Mouse (Mus musculus): Measurements from ENCODE around the gene Alkbh6. TPM values are rescaled to one million over a fixed set of nuclear protein-coding genes. Genes with fewer than 3 reads are reported as not detected.
A peak's percentile ranks its signal among the peaks of the same experiment; 100 is the strongest.

Gene Alkbh6
- total RNA-seq, 1 experiment from 2014 or later, result 51.4 TPM

DNA sequence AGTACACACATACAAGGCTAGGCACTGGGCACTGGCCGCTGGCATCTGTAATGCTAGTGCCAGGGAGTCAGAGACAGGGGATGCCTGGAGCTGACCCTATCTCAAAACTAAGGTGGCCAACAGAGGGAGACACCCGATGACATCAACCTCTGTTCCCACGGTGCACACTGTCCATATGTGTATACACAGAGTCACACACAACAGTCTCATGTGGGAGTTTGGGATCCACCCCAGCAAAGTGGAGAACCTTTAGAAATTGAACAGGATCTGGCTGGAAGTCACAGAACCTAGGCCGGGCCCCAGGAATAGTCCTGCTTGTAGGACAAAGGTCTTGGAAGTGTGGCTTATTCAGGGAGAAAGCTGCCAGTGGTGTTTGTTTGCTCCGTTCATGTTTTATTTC lies 14.2 kb upstream of the Alkbh6 start:
- no peak for DNase-seq

GRCm38 (mm10) chr7:30295103-30295502 lies 13.4 kb upstream of the Alkbh6 start:
- peak; percentile 89 for DNase-seq

- no peak for DNase-seq
These were observed 11.7 kb upstream of the Alkbh6 start for GRCm38 (mm10) chr7:30296816-30297215.

DNA sequence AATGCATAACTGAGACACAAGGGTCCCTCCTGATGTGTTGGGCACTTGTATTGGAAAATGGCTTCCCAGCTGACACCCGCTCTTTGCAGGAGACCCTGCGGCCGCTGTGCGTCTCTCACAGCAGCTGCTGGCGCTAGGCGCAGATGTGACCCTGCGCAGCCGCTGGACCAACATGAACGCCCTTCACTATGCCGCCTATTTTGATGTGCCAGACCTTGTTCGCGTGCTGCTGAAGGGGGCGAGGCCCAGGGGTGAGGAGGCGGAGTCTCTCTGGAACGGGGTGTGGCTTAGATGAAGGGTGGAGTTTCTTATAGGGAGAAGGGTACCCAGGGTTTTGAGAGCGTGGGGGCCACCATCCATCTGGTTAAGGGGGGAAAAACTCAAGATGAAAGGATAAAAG lies 11.3 kb upstream of the Alkbh6 start:
- no peak for DNase-seq

DNA sequence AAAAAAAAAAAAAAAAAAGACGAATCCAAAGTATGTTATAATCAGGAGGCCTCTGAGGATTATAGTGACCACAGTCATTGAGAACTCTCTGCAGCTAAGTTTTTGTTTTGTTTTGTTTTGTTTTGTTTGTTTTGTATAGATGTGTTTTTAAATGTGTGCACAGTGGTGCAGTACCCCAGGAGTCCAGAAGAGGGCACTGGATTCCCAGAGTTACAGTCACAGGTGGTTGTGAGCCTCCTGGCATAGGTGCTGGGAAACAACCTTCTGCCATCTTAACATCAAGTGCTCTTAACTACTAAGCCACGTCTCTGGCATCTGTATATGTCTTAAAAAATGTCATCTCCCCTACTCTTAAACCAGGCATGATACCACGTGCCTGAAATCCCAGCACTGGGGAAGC lies 7.6 kb upstream of the Alkbh6 start:
- no peak for DNase-seq

DNA sequence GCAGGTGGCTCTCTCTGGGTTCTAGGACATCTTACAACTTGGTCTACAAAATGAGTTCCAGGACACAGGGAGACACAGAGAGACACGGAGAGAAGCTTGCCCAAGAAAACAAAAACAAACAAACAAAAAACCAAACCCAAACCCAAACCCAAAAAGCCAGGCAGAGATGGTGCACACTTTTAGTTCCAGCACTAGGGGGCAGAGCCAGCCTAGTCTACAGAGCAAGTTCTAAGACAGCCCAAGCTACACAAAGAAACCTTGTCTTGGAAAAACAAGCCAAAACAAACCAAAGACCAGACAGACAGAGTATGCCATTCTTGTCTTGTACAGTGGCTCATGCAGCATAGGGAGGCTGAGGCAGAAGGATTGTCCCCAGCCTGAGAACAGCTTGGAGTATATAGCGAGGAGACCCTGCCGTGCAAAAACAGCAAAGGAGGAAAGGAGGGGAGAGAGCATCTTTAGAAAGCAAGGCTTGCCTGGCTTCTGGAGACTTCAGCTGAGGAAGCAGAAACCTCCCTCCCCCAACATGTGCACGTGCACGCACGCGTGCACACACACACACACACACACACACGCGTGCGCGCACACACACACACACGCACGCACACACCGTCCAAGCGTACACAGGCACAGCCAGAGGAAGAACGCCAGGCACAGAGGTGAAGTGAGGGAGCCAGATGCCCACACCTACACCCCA lies 2.3 kb upstream of the Alkbh6 start:
- DNase-seq, result no peak

DNA sequence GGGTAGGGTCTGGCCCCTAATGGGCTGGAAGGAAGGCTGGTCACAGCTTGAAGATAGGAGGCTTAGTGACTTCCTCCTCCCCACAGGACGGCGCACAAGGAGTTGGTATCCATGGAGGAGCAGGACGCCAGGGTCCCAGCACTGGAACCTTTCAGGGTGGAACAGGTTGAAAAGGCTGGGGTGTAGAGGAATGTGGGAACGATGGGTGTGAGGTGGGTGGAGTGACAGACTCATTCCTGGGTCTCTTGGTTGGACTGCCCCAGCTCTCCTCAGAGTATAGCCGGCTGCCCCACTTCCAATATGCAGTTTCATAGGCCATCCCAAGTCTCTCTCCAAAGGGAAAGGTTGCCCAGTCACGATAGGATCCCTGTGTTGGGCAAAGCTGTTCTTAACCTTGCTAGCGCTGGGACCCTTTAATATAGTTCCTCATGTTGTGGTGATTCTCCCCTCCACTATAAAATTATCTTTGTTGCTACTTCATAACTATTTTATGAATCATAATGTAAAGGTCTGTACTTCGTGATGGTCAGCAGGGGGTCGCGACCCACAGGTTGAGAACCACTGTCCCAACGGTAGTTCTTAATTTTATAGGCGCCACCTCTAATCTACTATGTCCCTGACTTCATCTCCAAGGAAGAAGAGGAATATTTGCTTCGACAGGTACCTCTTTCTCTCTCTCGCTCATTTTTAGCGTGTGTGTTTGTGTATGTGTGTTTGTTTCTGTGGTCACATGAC lies 1.0 kb downstream of the Alkbh6 start:
- no peak for DNase-seq

DNA sequence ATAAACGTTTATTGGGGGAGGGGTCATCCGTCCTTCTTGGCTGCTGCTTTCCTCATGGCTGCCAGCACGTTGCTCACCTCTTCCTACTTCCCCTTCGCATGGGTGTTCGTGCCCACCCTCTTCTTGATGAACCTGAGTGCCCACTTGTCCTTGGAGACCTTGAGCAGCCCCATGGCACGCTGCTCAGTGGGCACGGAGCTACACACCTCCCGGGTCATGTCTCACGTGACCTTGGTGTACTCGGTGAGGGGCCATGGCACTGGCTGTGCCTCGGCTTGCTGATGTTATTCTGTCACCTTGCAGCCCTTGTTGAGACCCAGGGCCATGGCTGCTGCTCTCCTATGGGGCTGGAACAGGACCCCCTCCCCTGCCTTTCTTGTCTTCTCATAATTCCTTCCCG lies 1.6 kb downstream of the Alkbh6 start:
- DNase-seq, result no peak

GRCm38 (mm10) chr7:30313666-30314320 lies 5.3 kb downstream of the Alkbh6 start:
- no peak for DNase-seq

DNA sequence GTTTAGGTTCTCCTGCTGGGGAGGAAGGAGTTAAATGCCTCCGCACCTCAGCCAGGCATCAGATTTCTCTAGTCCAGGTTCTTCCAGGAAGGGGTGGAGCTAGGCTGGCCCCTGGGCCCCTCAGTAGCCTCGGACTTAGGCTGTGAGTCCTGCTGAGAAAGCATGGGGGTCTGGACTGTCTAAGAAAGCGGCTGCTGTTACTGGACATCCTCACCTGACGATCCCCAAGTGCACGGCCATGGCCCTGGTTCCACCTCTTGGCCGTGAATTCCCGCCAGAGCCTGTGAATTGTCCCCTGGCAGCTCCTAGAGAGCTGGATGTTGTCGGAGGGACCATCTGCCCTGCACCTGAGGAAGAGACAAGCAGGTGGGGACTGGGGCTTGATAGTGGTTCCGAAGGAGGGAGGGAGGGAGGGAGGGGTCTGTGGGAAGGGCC lies 6.2 kb downstream of the Alkbh6 start, which contains the start of gene Syne4:
Gene Syne4, plus strand, starts transcription at position 87 of the 435 bp plus-strand sequence.
- no peak for DNase-seq

GRCm38 (mm10) chr7:30315559-30316529 lies 7.3 kb downstream of the Alkbh6 start:
- peak; percentile 38 for DNase-seq

GRCm38 (mm10) chr7:30318142-30318541 lies 9.6 kb downstream of the Alkbh6 start:
- DNase-seq, result no peak

GRCm38 (mm10) chr7:30320946-30321345 lies 12.4 kb downstream of the Alkbh6 start:
- no peak for DNase-seq

GRCm38 (mm10) chr7:30321539-30322284 lies 13.2 kb downstream of the Alkbh6 start, which contains the start of gene E130208F15Rik:
Gene E130208F15Rik (plus strand): TSS chr7:30321740.
- peak; percentile 87 for DNase-seq

DNA sequence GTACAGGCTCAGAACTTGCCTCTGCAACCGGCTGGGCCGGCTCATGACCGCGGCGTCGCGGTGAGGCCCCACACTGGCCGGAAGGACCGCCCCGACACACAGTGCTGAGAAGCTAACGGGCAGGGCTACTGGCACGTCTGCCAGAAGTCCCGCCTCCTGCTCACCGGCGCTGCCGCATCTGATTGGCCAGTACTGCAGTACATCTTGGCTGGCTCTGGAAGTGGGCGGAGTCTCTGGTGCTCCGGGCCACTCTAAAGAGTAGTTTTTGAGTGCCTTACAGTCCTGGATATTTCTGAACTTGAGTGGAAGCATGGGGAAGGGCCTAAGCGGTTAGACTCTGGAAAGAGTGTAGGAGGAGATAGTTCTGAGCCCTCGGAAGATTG lies 13.8 kb downstream of the Alkbh6 start:
- peak; percentile 98 for DNase-seq

- DNase-seq, result no peak
These were observed 14.3 kb downstream of the Alkbh6 start for GRCm38 (mm10) chr7:30322865-30323264.

- DNase-seq, result no peak
These were observed 15.3 kb downstream of the Alkbh6 start, which contains the start of gene Sdhaf1 for GRCm38 (mm10) chr7:30323795-30324194. Gene Sdhaf1 (minus strand): TSS chr7:30323895.

DNA sequence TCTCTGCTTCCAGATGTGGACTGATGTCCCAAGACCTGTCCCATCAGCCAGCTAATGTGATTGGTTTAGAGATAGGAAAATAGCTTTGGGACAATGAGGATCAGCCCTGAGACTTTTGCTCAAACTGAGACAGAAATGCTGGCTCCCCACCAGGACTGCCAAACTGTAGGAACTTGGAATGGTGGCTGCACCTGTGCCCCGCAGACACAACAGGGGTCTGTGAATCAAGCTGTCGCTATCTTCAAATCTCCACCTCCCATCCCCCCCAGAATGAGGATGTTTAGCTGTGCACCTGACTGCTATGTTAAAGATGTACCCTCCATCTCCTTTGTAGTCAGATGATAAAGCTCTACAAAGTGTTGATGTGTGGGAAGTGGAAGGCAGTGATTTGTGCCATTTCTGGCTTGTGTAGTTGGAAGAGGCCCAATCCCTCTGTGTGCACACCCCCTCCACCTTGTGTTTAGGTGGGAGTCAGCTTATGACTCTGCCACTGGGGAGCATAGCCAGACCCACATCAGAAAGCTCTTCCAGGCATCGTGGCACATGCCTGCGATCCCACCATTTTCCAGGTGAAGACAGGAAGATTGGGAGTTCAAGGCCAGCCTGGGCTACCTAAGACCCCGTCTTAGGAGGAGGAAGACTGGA lies 15.9 kb downstream of the Alkbh6 start:
- no peak for DNase-seq

GRCm38 (mm10) chr7:30325364-30325763 lies 16.8 kb downstream of the Alkbh6 start:
- peak; percentile 77 for DNase-seq

- no peak for DNase-seq
These were observed 17.9 kb downstream of the Alkbh6 start for GRCm38 (mm10) chr7:30326427-30326826.

- no peak for DNase-seq
These were observed 18.6 kb downstream of the Alkbh6 start for GRCm38 (mm10) chr7:30327140-30327539.
